Mouse (Mus musculus) hindbrain, embryonic 15.5 days (tissue): Measurements from ENCODE around the gene Rxra. TPM values are rescaled to one million over a fixed set of nuclear protein-coding genes. Genes with fewer than 3 reads are reported as not detected.

Experiments
- ATAC-seq: fragments of 200-750 bp; cut with Nextera tagmentation; 2 replicates; pipeline ENCODE4 v1.8.0; 2017; ENCODE audit warnings: low read depth, moderate number of reproducible peaks, moderate TSS enrichment; ENCODE audit not compliant: low FRiP score
- H3K27ac ChIP-seq: fragments of 300-500 bp; sonication (generic); replicated peaks from 2 replicates; pipeline ENCODE4 v1.5.1; 2015; ENCODE audit warnings: mild to moderate bottlenecking, inconsistent platforms
- H3K27me3 ChIP-seq: fragments of 300-500 bp; sonication (generic); 2 replicates; pipeline ENCODE4 v1.6.1; 2015; ENCODE audit warnings: control low read depth, inconsistent platforms
- H3K36me3 ChIP-seq: fragments of 300-500 bp; sonication (generic); 2 replicates; pipeline ENCODE4 v1.6.1; 2015; ENCODE audit warnings: control low read depth, inconsistent platforms
- H3K4me1 ChIP-seq: fragments of 300-500 bp; sonication (generic); replicated peaks from 2 replicates; pipeline ENCODE4 v1.6.1; 2015; ENCODE audit warnings: control low read depth, inconsistent platforms
- H3K4me2 ChIP-seq: fragments of 300-500 bp; sonication (generic); 2 replicates; pipeline ENCODE4 v1.6.1; 2015; ENCODE audit warnings: moderate library complexity, mild to moderate bottlenecking, inconsistent platforms
- H3K4me3 ChIP-seq: fragments of 300-500 bp; sonication (generic); 2 replicates; pipeline ENCODE4 v1.5.1; 2015; ENCODE audit warnings: mild to moderate bottlenecking, inconsistent platforms
- H3K9ac ChIP-seq: fragments of 300-500 bp; sonication (generic); 2 replicates; pipeline ENCODE4 v1.6.1; 2015; ENCODE audit warnings: inconsistent platforms
- H3K9me3 ChIP-seq: fragments of 300-500 bp; sonication (generic); 2 replicates; pipeline ENCODE4 v1.6.1; 2016; ENCODE audit warnings: control low read depth, inconsistent platforms
- WGBS: fragments of 180-500 bp; shearing (Covaris S2); methylation state at CpG from one replicate; pipeline ENCODE4 v1.1.7; 2015; 5-methylcytosine and 5-hydroxymethylcytosine counted together
- polyA plus RNA-seq: library from polyadenylated mRNA; unstranded; fragments of >200 nt; fragmentation: Nextera tagmentation; extraction: Ambion mirVana; gene quantifications from 2 replicates; pipeline ENCODE4 v1.2.1, GENCODE M21; 2015

Rxra gene
- polyA plus RNA-seq, 1 experiment from 2014 or later = 4.9 TPM

DNA sequence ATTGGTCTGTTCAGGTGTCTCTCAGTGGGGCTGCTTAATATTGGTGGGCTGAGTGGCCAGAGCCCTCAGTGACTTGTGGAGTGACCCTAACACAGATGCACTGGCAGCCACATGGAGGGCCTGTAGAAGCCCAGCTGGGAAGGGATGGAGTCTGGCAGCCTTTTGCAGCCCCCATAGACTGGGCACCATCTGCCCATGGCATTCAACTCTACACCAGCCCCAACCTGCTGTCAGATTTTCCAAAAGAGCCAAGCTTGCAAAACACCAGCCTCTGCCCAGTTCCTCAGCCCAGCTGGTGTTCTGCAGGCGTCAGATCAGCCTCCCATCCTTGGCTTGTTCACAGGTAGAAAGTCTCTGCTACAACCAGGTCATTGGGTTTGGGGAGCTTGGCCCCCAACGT is 70.6 kb downstream of the Rxra start:
- ATAC-seq = no peak
- 40% methylated on average over 2 of the region's 2 CpGs for WGBS
- 0 out of 2 replicates have a peak overlapping the region, but pooled peaks have one; percentile 30 for H3K27ac ChIP-seq

DNA sequence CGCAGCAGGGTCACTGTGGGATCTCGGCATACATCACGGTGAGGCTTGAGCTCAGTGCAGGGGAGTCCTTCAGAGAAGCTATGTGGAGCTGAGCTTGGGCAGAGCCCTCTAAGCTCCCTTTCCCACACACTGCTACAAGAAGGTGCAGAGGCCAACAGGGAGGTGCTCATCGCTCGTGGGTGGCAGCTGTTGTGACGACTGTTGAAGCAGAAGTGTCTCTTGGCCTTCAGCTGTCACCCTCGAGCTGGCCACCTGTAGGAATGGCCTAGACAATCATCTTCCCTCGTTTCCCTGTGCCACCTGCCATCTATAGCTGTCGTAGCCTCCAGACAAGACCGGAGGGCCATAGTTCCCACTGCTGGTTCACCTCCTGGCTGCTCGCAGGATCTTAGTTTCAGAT is 72.7 kb downstream of the Rxra start:
- H3K9me3 ChIP-seq = no peaks in the 10 kb centered on the region
- 0 out of 2 replicates have a peak, but pooled peaks cover 6% of the 10 kb centered on the region for H3K36me3 ChIP-seq
- H3K4me3 ChIP-seq = no peak overlapping the region
- no peak overlapping the region for H3K4me2 ChIP-seq
- no peak overlapping the region for H3K9ac ChIP-seq
- 81% methylated on average over 11 of the region's 11 CpGs for WGBS
- no peak for ATAC-seq
- H3K4me1 ChIP-seq = peaks cover 32% of the 10 kb centered on the region
- H3K27ac ChIP-seq = no peak overlapping the region
- H3K27me3 ChIP-seq = no peaks in the 10 kb centered on the region

More for the DNA sequence above, 70.6 kb downstream of the Rxra start:
- Histone ChIP-seq H3K4me1 (peaks cover 33% of the 10 kb centered on the region), H3K9me3 (no peaks in the 10 kb centered on the region), H3K4me3 (no peak overlapping the region), H3K4me2 (no peak overlapping the region), H3K27me3 (no peaks in the 10 kb centered on the region), H3K9ac (no peak overlapping the region), H3K36me3 (no peaks in the 10 kb centered on the region)

DNA sequence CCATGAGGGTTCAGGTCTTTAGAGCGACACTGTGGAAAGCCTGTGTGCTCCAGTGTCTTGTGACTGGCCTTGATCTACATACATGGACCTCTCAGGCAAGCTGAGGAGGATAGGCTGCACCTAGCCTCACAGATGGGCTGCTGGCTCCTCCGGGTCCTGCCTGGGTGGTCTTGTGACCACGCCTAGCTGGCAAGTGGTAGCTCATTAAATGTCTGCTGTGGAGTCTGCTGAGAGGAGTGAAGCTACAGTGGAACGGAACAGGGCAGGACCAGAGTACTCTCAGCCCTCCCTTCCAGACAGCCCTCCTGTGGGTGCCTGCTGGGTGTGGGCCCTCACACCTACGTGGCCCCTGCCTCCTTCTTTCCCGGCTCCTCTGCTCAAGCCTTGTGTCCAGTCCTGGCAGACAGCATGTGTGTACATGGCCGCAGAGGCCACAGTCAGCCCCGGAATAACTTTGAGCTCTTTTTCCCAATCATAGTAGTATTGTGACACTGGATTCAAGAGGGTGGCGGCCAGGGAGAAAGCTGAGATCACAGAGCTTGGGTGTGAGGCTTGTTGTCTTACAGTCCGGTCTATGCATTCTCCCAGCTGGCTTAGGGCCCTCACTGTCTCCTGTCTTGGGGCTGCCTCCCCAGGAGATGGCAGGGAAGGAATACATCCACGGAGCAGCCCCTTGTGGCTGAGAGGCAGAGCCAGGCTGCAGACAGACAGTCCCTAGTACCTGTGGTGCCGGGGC is 74.3 kb downstream of the Rxra start:
- no peak for ATAC-seq
- WGBS = 85% methylated on average over 12 of the region's 12 CpGs

DNA sequence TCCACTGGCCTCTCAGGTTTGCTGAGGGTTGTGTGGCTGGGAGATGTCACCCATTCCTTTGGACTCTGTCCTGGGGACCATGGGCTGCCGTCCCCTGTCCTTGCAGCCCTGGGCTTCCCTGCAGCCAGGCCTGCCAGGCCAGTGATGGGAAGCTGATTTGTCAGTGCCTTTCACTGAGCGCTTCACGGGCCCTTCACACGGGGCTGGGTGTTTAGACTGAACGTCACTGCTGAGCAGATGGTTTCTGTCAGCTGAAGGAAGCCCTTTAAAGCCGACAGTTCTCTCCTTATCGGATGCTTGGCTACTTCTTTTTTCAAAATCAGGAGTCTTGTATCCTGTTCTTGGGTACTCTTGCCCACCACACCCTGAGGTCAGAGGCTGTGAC is 74.9 kb downstream of the Rxra start:
- 74% methylated on average over 7 of the region's 7 CpGs for WGBS
- Histone ChIP-seq H3K4me1 (peaks cover 13% of the 10 kb centered on the region), H3K9ac (no peak overlapping the region), H3K36me3 (0 out of 2 replicates have a peak, but pooled peaks cover 6% of the 10 kb centered on the region), H3K27ac (no peak overlapping the region), H3K4me2 (no peak overlapping the region), H3K27me3 (no peaks in the 10 kb centered on the region), H3K9me3 (no peaks in the 10 kb centered on the region), H3K4me3 (no peak overlapping the region)
- no peak for ATAC-seq

More for the DNA sequence above, 74.3 kb downstream of the Rxra start:
- Histone ChIP-seq H3K27me3 (no peaks in the 10 kb centered on the region), H3K9ac (no peak overlapping the region), H3K4me1 (peaks cover 18% of the 10 kb centered on the region), H3K4me3 (no peak overlapping the region), H3K9me3 (no peaks in the 10 kb centered on the region), H3K36me3 (0 out of 2 replicates have a peak, but pooled peaks cover 6% of the 10 kb centered on the region), H3K4me2 (no peak overlapping the region), H3K27ac (no peak overlapping the region)

DNA sequence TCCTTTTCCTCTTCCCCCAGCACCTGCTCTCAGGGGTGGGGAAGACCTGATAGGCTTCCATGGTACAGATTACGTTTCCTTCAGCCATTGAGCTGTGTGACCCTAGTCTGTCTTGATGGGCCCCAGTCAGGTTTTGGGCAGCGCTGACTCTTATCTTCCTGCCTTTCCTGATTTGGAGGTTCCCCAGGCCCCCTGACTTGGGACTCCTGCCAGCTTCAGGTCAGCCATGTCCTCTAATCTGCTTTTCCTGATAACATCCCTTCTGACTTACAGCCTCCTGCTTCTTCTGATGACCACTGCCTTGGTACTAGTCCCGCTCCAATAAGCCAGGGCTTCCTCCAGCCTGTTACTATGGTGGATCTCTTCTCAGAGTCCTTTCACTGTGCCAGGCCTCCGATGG is 75.6 kb downstream of the Rxra start:
- Histone ChIP-seq H3K9me3 (no peaks in the 10 kb centered on the region), H3K9ac (no peak overlapping the region), H3K27me3 (no peaks in the 10 kb centered on the region), H3K4me2 (no peak overlapping the region), H3K36me3 (0 out of 2 replicates have a peak, but pooled peaks cover 6% of the 10 kb centered on the region), H3K4me1 (peaks cover 6% of the 10 kb centered on the region), H3K27ac (no peak overlapping the region), H3K4me3 (no peak overlapping the region)
- ATAC-seq = no peak
- WGBS = 95% methylated on average over 4 of the region's 4 CpGs

DNA sequence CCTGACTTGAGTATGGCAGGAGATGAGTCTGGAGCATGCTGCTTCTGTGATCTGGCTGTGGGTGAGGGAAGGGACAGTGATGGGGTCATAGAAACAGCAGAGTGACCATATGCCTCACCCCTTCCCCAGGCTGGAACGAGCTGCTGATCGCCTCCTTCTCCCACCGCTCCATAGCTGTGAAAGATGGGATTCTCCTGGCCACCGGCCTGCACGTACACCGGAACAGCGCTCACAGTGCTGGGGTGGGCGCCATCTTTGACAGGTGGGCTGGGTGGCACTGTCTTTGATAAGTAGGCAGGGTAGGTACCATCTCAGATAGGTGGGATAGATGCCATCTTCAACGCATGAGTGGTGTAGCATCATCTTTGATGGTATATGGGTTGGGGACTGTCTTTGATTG is 77.9 kb downstream of the Rxra start:
- 97% methylated on average over 9 of the region's 9 CpGs for WGBS
- no peaks in the 10 kb centered on the region for H3K9me3 ChIP-seq

DNA sequence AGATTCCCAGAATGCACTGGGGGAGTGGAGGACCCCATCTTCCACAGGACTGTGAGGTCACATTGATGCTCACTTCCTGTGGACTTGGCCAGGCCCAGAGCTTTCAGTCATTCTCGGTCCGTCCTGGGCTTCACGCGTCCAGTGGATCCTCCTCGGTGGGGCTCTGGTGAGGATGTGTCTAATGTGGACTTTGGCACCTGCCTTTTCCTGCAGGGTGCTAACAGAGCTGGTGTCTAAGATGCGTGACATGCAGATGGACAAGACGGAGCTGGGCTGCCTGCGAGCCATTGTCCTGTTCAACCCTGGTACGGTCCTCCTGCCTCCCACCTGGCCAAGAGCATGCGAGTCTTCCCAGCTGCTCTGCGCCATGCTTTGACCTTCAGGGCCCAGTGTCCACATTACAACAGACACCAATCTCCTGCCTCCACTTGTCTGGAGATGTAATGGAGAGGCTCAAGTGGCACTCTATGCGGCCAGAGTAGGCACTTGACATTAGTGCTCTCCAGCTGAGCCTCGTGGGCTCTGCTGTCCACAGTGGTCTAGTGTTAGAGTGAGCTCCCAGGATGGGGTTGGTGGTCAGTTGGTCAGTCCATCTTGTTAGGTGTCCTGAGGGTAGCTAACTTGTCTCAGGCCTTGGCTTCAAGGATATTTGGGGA is 79.9 kb downstream of the Rxra start:
- Histone ChIP-seq H3K4me1 (peaks cover 28% of the 10 kb centered on the region), H3K27me3 (no peaks in the 10 kb centered on the region), H3K4me3 (no peak overlapping the region), H3K9me3 (no peaks in the 10 kb centered on the region), H3K27ac (no peak overlapping the region), H3K9ac (no peak overlapping the region), H3K4me2 (no peak overlapping the region), H3K36me3 (0 out of 2 replicates have a peak, but pooled peaks cover 6% of the 10 kb centered on the region)
- no peak for ATAC-seq
- WGBS = 92% methylated on average over 13 of the region's 13 CpGs

More for the DNA sequence above, 77.9 kb downstream of the Rxra start:
- peaks cover 20% of the 10 kb centered on the region for H3K4me1 ChIP-seq
- 0 out of 2 replicates have a peak, but pooled peaks cover 6% of the 10 kb centered on the region for H3K36me3 ChIP-seq
- H3K27ac ChIP-seq = no peak overlapping the region
- no peak overlapping the region for H3K4me2 ChIP-seq
- ATAC-seq = no peak
- no peaks in the 10 kb centered on the region for H3K27me3 ChIP-seq
- H3K9ac ChIP-seq = no peak overlapping the region
- H3K4me3 ChIP-seq = no peak overlapping the region

DNA sequence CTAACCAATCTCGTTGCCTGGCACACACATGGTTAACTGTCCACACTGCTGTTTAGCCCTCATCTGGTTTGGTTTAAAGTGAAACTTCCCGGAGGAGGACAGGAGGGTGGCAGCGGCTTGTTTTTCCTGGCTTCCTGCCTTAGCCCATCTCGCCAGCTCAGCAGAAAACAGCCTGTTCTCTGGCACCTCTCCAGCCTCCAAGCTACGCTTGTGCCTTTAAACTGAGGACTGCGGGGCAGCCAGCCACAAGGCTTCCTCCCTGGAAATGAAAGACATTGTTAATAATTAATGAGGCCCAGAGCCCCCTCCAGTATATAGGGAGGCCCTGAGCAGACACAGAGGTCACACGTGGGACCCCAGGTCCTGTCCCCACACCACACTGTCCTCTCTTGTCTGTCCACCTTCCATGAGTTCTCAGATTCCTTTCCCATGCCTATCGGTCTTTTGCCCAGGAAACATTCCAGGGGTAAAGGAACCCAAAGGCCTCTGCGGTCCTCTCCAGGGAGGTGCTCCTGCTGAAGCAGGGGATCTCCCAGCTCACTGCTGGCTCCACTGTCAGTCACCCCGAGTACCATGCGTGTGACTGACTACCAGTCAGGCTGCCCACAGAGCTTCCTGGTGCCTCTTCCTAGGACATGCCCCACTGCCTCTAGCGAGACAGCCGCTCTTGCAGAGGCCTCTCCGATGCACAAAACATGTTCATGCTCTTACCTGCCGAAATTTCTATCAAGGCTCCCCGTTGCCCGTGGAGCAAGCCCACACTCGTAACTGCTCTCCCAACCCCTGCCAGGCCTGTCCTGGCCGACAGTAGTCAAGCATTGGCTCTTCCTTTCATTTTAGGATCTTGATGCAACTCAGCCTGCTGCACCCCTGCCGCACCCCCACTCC is 82.4 kb downstream of the Rxra start:
- Histone ChIP-seq H3K27ac (peak overlapping the region; percentile 75), H3K36me3 (no peaks in the 10 kb centered on the region), H3K4me2 (no peak overlapping the region; the same call in 1 of the 2 replicates), H3K9ac (no peak overlapping the region), H3K4me3 (no peak overlapping the region), H3K9me3 (no peaks in the 10 kb centered on the region), H3K27me3 (no peaks in the 10 kb centered on the region), H3K4me1 (peaks cover 43% of the 10 kb centered on the region)
- 45% methylated on average over 20 of the region's 20 CpGs for WGBS
- peak; percentile 70 for ATAC-seq

DNA sequence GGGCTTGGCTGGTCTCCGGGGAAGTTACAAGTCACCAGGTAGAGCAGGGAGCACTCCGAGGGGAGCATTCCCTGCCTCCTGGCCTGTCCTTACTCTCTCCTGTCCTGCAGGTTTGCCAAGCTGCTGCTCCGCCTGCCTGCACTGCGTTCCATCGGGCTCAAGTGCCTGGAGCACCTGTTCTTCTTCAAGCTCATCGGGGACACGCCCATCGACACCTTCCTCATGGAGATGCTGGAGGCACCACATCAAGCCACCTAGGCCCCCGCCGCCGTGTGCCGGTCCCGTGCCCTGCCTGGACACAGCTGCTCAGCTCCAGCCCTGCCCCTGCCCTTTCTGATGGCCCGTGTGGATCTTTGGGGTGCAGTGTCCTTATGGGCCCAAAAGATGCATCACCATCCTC is 83.2 kb downstream of the Rxra start:
- Histone ChIP-seq H3K27ac (no peak overlapping the region), H3K36me3 (no peaks in the 10 kb centered on the region), H3K4me3 (no peak overlapping the region), H3K4me1 (peaks cover 50% of the 10 kb centered on the region), H3K9ac (no peak overlapping the region), H3K9me3 (no peaks in the 10 kb centered on the region), H3K4me2 (no peak overlapping the region), H3K27me3 (no peaks in the 10 kb centered on the region)
- no peak for ATAC-seq
- WGBS = 96% methylated on average over 14 of the region's 14 CpGs

DNA sequence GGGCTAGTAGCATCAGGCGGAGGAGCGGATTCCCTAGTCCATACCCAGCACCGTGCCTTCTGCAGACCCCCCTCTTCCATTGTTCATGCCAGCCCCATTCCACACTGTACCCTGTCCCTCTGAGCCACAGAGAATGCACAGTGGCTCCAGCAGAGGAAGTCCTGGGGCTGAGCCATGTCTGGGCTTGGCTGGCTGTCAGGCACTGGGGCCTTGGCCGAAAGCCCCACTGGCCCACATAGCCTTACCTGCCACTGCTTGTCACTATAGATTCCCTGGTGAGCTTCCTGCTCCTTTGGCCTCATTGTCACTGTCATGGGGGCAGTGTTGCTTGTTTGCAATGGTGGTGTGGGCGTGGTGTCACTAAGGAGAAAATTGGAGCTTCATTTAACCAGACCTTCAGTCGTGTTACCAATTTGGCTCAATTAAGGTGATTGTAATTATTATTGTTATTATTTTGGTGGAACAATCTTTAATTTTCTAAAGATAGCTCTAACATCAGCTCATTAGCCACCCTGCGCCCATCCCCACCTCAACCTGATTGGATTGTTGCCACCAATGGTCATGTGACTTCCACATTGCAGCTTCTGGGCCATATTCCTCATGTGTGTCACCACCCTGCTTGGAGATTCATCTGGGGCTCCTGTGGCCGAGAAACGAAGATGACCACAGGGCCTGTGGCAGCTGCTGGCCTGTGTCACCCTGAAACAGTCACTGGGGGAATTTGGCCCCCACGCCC is 85.2 kb downstream of the Rxra start:
- Histone ChIP-seq H3K9ac (no peak overlapping the region), H3K4me3 (no peak overlapping the region), H3K4me2 (no peak overlapping the region), H3K9me3 (no peaks in the 10 kb centered on the region), H3K36me3 (no peaks in the 10 kb centered on the region), H3K27ac (no peak overlapping the region), H3K27me3 (no peaks in the 10 kb centered on the region), H3K4me1 (peaks cover 57% of the 10 kb centered on the region)
- ATAC-seq = no peak
- WGBS = 80% methylated on average over 10 of the region's 10 CpGs

DNA sequence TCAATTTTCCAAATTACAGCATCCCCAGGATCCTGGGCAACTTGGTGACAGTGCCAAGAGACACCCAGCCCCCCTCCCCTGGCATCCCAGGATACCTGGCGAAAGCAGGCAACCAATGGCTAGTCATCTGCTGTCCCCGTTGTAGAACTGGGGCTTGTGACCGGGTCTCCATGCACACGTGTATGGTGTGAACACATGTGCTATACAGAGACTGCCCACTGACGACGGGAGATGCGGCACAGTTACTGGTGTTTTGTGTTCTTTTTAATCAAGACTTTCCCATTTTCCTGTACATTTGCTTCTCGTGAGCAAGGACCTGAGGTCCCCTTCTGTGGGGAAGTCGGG is 85.7 kb downstream of the Rxra start:
- Histone ChIP-seq H3K4me2 (no peak overlapping the region), H3K9me3 (no peaks in the 10 kb centered on the region), H3K27me3 (no peaks in the 10 kb centered on the region), H3K4me3 (no peak overlapping the region), H3K4me1 (peaks cover 57% of the 10 kb centered on the region), H3K9ac (no peak overlapping the region), H3K36me3 (no peaks in the 10 kb centered on the region), H3K27ac (no peak overlapping the region)
- no peak for ATAC-seq
- 81% methylated on average over 9 of the region's 9 CpGs for WGBS
